Mouse (Mus musculus): Measurements from ENCODE around the gene Uxt. TPM values are rescaled to one million over a fixed set of nuclear protein-coding genes. Genes with fewer than 3 reads are reported as not detected.
A peak's percentile ranks its signal among the peaks of the same experiment; 100 is the strongest.

Uxt gene
- 53.9 and 56.7 TPM in 2 replicates for polyA plus RNA-seq (2014; fragmentation: Nextera tagmentation; extraction: Ambion mirVana)

GRCm38 (mm10) chrX:20961477-20962378 is at the start of gene Uxt:
Gene Uxt (minus strand): TSS chrX:20962017.
- Histone ChIP-seq H3K36me3 (ENCODE audit: control insufficient read depth, insufficient read depth, low read length) (peaks cover 12% of the 10 kb centered on the region; the same call in 1 of the 2 replicates), H3K27me3 (replicated peaks; ENCODE audit: control insufficient read depth, insufficient read depth, low read length) (no peaks in the 10 kb centered on the region), H3K4me2 (ENCODE audit: low read length) (peak within 1 kb of the TSS; percentile 47), H3K27ac (ENCODE audit: low read depth) (peak within 1 kb of the TSS; percentile 82), H3K4me1 (replicated peaks; ENCODE audit: control insufficient read depth, insufficient read depth, low read length) (no peaks in the 10 kb centered on the region; the same call in 1 of the 2 replicates), H3K4me3 (ENCODE audit: low read depth, low read length) (peak within 1 kb of the TSS; percentile 45), H3K9me3 (ENCODE audit: control insufficient read depth, low read length) (no peaks in the 10 kb centered on the region), H3K9ac (ENCODE audit: low read length) (peak within 1 kb of the TSS; percentile 47)
- 9% methylated on average over 57 of the region's 57 CpGs for WGBS
- ATAC-seq (replicated peaks; ENCODE audit: low FRiP score, low TSS enrichment, low read depth) (peak; percentile 99), DNase-seq (ENCODE audit: low spot score) (peak; percentile 87)

- Histone ChIP-seq H3K4me3 (ENCODE audit: low read depth, low read length) (no peak overlapping the region), H3K4me2 (ENCODE audit: low read length) (no peak overlapping the region), H3K4me1 (replicated peaks; ENCODE audit: control insufficient read depth, insufficient read depth, low read length) (no peaks in the 10 kb centered on the region), H3K9me3 (ENCODE audit: control insufficient read depth, low read length) (no peaks in the 10 kb centered on the region), H3K9ac (ENCODE audit: low read length) (no peak overlapping the region), H3K36me3 (ENCODE audit: control insufficient read depth, insufficient read depth, low read length) (no peaks in the 10 kb centered on the region), H3K27ac (ENCODE audit: low read depth) (no peak overlapping the region), H3K27me3 (replicated peaks; ENCODE audit: control insufficient read depth, insufficient read depth, low read length) (no peaks in the 10 kb centered on the region)
- WGBS: 67% methylated on average over 1 of the region's 1 CpGs
- ATAC-seq (replicated peaks; ENCODE audit: low FRiP score, low TSS enrichment, low read depth): no peak
- DNase-seq (ENCODE audit: low spot score): no peak
These were observed 19.1 kb upstream of the Uxt start for GRCm38 (mm10) chrX:20980901-20981300.

GRCm38 (mm10) chrX:20950191-20950880 is 11.5 kb downstream of the Uxt start, which contains the start of gene Elk1:
Gene Elk1 (minus strand): TSS chrX:20950608.
- peak; percentile 84 for DNase-seq (ENCODE audit: low spot score)
- WGBS: 10% methylated on average over 29 of the region's 30 CpGs

GRCm38 (mm10) chrX:20946055-20946454 is 15.8 kb downstream of the Uxt start:
- Histone ChIP-seq H3K9ac (ENCODE audit: low read length) (no peak overlapping the region), H3K27me3 (replicated peaks; ENCODE audit: control insufficient read depth, insufficient read depth, low read length) (no peaks in the 10 kb centered on the region), H3K4me1 (replicated peaks; ENCODE audit: control insufficient read depth, insufficient read depth, low read length) (no peaks in the 10 kb centered on the region), H3K4me2 (ENCODE audit: low read length) (no peak overlapping the region), H3K9me3 (ENCODE audit: control insufficient read depth, low read length) (no peaks in the 10 kb centered on the region), H3K4me3 (ENCODE audit: low read depth, low read length) (no peak overlapping the region), H3K36me3 (ENCODE audit: control insufficient read depth, insufficient read depth, low read length) (no peaks in the 10 kb centered on the region), H3K27ac (ENCODE audit: low read depth) (no peak overlapping the region)
- WGBS: 9% methylated on average over 4 of the region's 4 CpGs
- peak; percentile 67 for DNase-seq (ENCODE audit: low spot score)
- ATAC-seq (replicated peaks; ENCODE audit: low FRiP score, low TSS enrichment, low read depth): no peak

More at GRCm38 (mm10) chrX:20950191-20950880, 11.5 kb downstream of the Uxt start, which contains the start of gene Elk1:
- Histone ChIP-seq H3K4me1 (replicated peaks; ENCODE audit: control insufficient read depth, insufficient read depth, low read length) (no peaks in the 10 kb centered on the region), H3K27me3 (replicated peaks; ENCODE audit: control insufficient read depth, insufficient read depth, low read length) (no peaks in the 10 kb centered on the region), H3K9ac (ENCODE audit: low read length) (peak within 1 kb of the TSS; percentile 59), H3K36me3 (ENCODE audit: control insufficient read depth, insufficient read depth, low read length) (no peaks in the 10 kb centered on the region), H3K9me3 (ENCODE audit: control insufficient read depth, low read length) (no peaks in the 10 kb centered on the region), H3K4me3 (ENCODE audit: low read depth, low read length) (peak within 1 kb of the TSS; percentile 51), H3K27ac (ENCODE audit: low read depth) (peak within 1 kb of the TSS; percentile 64), H3K4me2 (ENCODE audit: low read length) (peak within 1 kb of the TSS; percentile 46)
- peak; percentile 98 for ATAC-seq (replicated peaks; ENCODE audit: low FRiP score, low TSS enrichment, low read depth)

GRCm38 (mm10) chrX:20931963-20932362 is 29.9 kb downstream of the Uxt start:
- Histone ChIP-seq H3K36me3 (ENCODE audit: control insufficient read depth, insufficient read depth, low read length) (no peaks in the 10 kb centered on the region; the same call in 1 of the 2 replicates), H3K27me3 (replicated peaks; ENCODE audit: control insufficient read depth, insufficient read depth, low read length) (no peaks in the 10 kb centered on the region), H3K4me1 (replicated peaks; ENCODE audit: control insufficient read depth, insufficient read depth, low read length) (no peaks in the 10 kb centered on the region), H3K9ac (ENCODE audit: low read length) (no peak overlapping the region), H3K4me2 (ENCODE audit: low read length) (no peak overlapping the region), H3K27ac (ENCODE audit: low read depth) (no peak overlapping the region), H3K4me3 (ENCODE audit: low read depth, low read length) (no peak overlapping the region), H3K9me3 (ENCODE audit: control insufficient read depth, low read length) (no peaks in the 10 kb centered on the region)
- WGBS: 71% methylated on average over 1 of the region's 1 CpGs
- DNase-seq (ENCODE audit: low spot score): no peak
- ATAC-seq (replicated peaks; ENCODE audit: low FRiP score, low TSS enrichment, low read depth): no peak

GRCm38 (mm10) chrX:20931364-20931763 is 30.5 kb downstream of the Uxt start, which contains the start of gene Cfp:
Gene Cfp (minus strand): TSS chrX:20931555.
- DNase-seq (ENCODE audit: low spot score) (no peak), ATAC-seq (replicated peaks; ENCODE audit: low FRiP score, low TSS enrichment, low read depth) (no peak)
- Histone ChIP-seq H3K36me3 (ENCODE audit: control insufficient read depth, insufficient read depth, low read length) (no peaks in the 10 kb centered on the region; the same call in 1 of the 2 replicates), H3K27me3 (replicated peaks; ENCODE audit: control insufficient read depth, insufficient read depth, low read length) (no peaks in the 10 kb centered on the region), H3K27ac (ENCODE audit: low read depth) (no peak within 1 kb of the TSS), H3K9me3 (ENCODE audit: control insufficient read depth, low read length) (no peaks in the 10 kb centered on the region), H3K4me1 (replicated peaks; ENCODE audit: control insufficient read depth, insufficient read depth, low read length) (no peaks in the 10 kb centered on the region), H3K4me3 (ENCODE audit: low read depth, low read length) (no peak within 1 kb of the TSS), H3K4me2 (ENCODE audit: low read length) (no peak within 1 kb of the TSS), H3K9ac (ENCODE audit: low read length) (no peak within 1 kb of the TSS)
- WGBS: 71% methylated on average over 1 of the region's 1 CpGs

GRCm38 (mm10) chrX:20929859-20930258 is 32.0 kb downstream of the Uxt start:
- H3K9ac ChIP-seq (ENCODE audit: low read length): no peak overlapping the region
- H3K27me3 ChIP-seq (replicated peaks; ENCODE audit: control insufficient read depth, insufficient read depth, low read length): no peaks in the 10 kb centered on the region
- H3K4me3 ChIP-seq (ENCODE audit: low read depth, low read length): no peak overlapping the region
- no peaks in the 10 kb centered on the region for H3K9me3 ChIP-seq (ENCODE audit: control insufficient read depth, low read length)
- H3K27ac ChIP-seq (ENCODE audit: low read depth): no peak overlapping the region
- WGBS: 74% methylated on average over 1 of the region's 1 CpGs
- H3K4me1 ChIP-seq (replicated peaks; ENCODE audit: control insufficient read depth, insufficient read depth, low read length): no peaks in the 10 kb centered on the region
- H3K4me2 ChIP-seq (ENCODE audit: low read length): no peak overlapping the region
- H3K36me3 ChIP-seq (ENCODE audit: control insufficient read depth, insufficient read depth, low read length): no peaks in the 10 kb centered on the region; the same call in 1 of the 2 replicates
- DNase-seq (ENCODE audit: low spot score) (no peak), ATAC-seq (replicated peaks; ENCODE audit: low FRiP score, low TSS enrichment, low read depth) (no peak)

- Histone ChIP-seq H3K27ac (ENCODE audit: low read depth) (no peak overlapping the region), H3K36me3 (ENCODE audit: control insufficient read depth, insufficient read depth, low read length) (no peaks in the 10 kb centered on the region), H3K4me1 (replicated peaks; ENCODE audit: control insufficient read depth, insufficient read depth, low read length) (no peaks in the 10 kb centered on the region)
These were observed 36.8 kb downstream of the Uxt start for GRCm38 (mm10) chrX:20924976-20925375.

More at GRCm38 (mm10) chrX:20924976-20925375, 36.8 kb downstream of the Uxt start:
- Histone ChIP-seq H3K9me3 (ENCODE audit: control insufficient read depth, low read length) (no peaks in the 10 kb centered on the region), H3K4me3 (ENCODE audit: low read depth, low read length) (no peak overlapping the region), H3K27me3 (replicated peaks; ENCODE audit: control insufficient read depth, insufficient read depth, low read length) (no peaks in the 10 kb centered on the region), H3K4me2 (ENCODE audit: low read length) (no peak overlapping the region), H3K9ac (ENCODE audit: low read length) (no peak overlapping the region)
- no peak for DNase-seq (ENCODE audit: low spot score)
- ATAC-seq (replicated peaks; ENCODE audit: low FRiP score, low TSS enrichment, low read depth): no peak

Measured in intestine, embryonic 14.5 days (tissue).